Mouse (Mus musculus) C2C12 (cell line): ENCODE data around the gene Acer3.

Experiments used
- CTCF ChIP-seq: IDR thresholded peaks from one replicate; pipeline ENCODE4 v1.5.1; 2011; ENCODE audit not compliant: control insufficient read depth, insufficient read depth, insufficient read length
- MAX ChIP-seq: IDR thresholded peaks from one replicate; pipeline ENCODE4 v1.6.1; 2011; ENCODE audit warnings: mild to moderate bottlenecking, control low read depth
- MYOD1 ChIP-seq: IDR thresholded peaks from one replicate; pipeline ENCODE4 v1.6.1; 2011; ENCODE audit warnings: low read depth; ENCODE audit not compliant: control insufficient read depth, insufficient read length

DNA sequence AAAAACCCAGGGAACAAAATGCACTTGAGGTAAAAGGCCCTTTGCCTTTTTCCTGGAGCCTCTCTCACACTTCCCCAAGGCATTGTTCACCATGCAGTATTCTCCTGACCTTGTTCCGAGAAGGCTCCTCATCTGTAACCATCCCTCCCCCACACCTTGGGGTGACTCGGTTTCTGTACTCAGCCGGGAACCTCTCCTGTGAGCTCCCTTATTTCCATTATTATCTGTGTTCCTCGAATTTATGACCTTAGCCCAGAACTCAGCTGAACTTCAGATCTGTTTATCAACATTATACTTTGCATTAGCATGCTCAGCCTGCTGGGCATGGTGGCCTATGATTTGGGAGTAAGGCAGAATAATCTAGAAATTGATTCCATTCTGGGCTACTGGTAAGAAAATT, 118.1 kb downstream of the Acer3 start:
- TF ChIP-seq CTCF (no peak), MYOD1 (no peak), MAX (no peak)
